Mouse (Mus musculus) testis, adult 10 weeks (tissue): Measurements from ENCODE around the gene Ankrd52. TPM values are rescaled to one million over a fixed set of nuclear protein-coding genes. Genes with fewer than 3 reads are reported as not detected.

Source experiments
- polyA plus RNA-seq: library from polyadenylated mRNA; stranded (reverse); fragments of 350-450 nt; fragmentation: Illumina TruSeq; extraction: RNeasy Lipid Tissue Mini Kit (QIAGEN cat#74804); gene quantifications from one replicate; pipeline ENCODE4 v1.2.3, GENCODE M21; 2014; ENCODE audit warnings: low read depth, low replicate concordance

Gene Ankrd52
- 2.2 TPM for polyA plus RNA-seq

GRCm38 (mm10) chr10:128376455-128377211 is at the start of gene Ankrd52:
Ankrd52 (plus strand) TSS chr10:128377115.

GRCm38 (mm10) chr10:128337306-128338181 is 39.4 kb upstream of the Ankrd52 start, which contains the start of gene Cs:
Cs (plus strand) TSS chr10:128337734.

GRCm38 (mm10) chr10:128368402-128369217 is 8.3 kb upstream of the Ankrd52 start, which contains the start of gene Coq10a:
Coq10a (minus strand) TSS chr10:128368997.

DNA sequence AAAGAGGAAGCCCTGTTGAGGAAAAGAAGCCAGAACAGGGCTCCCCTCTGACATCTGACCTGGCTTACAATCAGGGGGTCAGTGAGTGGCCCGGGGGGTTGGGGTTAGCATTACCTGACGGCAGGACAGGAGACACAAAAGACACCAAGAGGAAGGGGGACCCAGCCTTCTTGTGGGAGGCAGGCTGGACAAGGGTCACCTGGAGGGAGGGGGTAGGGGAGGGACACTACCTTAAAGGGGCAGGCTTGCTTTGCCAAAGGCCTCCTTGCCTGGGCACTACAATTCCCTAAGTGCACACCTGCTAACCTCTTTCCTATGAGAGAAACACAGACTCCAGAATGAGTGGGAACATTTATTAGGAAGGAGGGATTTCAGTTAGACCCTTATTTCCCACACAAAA is 24.1 kb downstream of the Ankrd52 start, which contains the start of gene Slc39a5:
Slc39a5 (minus strand) TSS at position 174 of the 400 bp plus-strand sequence.

DNA sequence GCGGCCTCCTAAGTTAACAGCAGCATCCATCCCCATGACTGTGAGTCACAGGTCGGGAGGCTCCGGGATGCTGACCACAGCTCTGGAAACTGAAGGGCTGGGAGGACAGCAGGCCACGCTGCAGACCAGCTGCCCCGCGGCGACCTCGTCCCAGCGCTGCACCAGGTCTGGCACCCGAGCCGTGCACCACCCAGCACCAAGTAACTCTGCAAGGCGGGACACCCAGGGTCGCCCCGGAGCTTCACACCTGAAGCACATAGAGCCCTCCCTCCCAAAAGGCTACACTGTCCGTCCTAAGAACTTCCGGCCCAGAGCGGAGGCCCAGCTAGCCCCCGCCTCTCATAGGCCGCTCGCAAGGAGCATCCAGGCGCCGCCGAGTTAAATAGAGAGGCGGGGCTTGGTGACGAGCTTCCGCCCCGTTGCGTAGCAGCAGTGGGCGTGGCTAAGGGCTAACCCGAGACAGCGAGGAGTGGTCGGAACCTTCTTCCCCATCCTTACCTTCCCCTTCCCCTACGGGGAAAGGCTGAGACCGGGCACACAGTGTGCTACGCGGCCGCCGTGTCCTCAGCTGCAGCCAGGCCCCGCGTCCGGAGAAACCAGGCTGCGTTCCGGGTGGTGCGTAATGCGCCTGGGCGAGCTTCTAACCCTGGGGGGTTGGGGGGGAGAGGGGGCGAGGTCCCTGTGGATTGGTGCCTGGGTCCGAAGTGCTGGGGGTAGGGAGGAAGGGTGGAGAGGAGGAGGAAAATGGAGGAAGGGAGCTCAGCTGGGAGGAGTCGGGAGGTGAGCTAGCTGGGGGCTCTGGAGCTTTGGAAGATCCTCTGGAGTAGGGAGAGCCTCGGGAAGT is 34.5 kb downstream of the Ankrd52 start, which contains the start of the genes Nabp2 and Rnf41:
Nabp2 (minus strand) TSS at position 282 of the 844 bp plus-strand sequence.
Rnf41 (plus strand) TSS at position 447 of the 844 bp plus-strand sequence.

Other genes with a start within 250 kb of the Ankrd52 start
- gene Rbms2, start 196.8 kb upstream of the Ankrd52 start, polyA plus RNA-seq = 5.9 TPM
- gene Gls2, start 182.7 kb upstream of the Ankrd52 start, polyA plus RNA-seq = 0.53 TPM
- 3.3 TPM for gene Spryd4, start 165.3 kb upstream of the Ankrd52 start, polyA plus RNA-seq
- gene Mip, start 151.3 kb upstream of the Ankrd52 start, polyA plus RNA-seq = not detected
- 2.2 TPM for gene Timeless, start 145.1 kb upstream of the Ankrd52 start, polyA plus RNA-seq
- gene Apon, start 123.0 kb upstream of the Ankrd52 start, polyA plus RNA-seq = not detected
- 0.34 TPM for gene Apof, start 108.4 kb upstream of the Ankrd52 start, polyA plus RNA-seq
- 1.8 TPM for gene Stat2, start 106.6 kb upstream of the Ankrd52 start, polyA plus RNA-seq
- 0.36 TPM for gene Il23a, start 78.4 kb upstream of the Ankrd52 start, polyA plus RNA-seq
- gene Pan2, start 73.8 kb upstream of the Ankrd52 start, polyA plus RNA-seq = 10.8 TPM
- 7.6 TPM for gene Cnpy2, start 54.7 kb upstream of the Ankrd52 start, polyA plus RNA-seq
- 25.2 TPM for gene Cs, start 39.4 kb upstream of the Ankrd52 start, polyA plus RNA-seq
- gene Coq10a, start 8.1 kb upstream of the Ankrd52 start, polyA plus RNA-seq = 4.6 TPM
- gene Slc39a5, start 24.1 kb downstream of the Ankrd52 start, polyA plus RNA-seq = not detected
- 9.7 TPM for gene Nabp2, start 34.4 kb downstream of the Ankrd52 start, polyA plus RNA-seq
- gene Rnf41, start 34.5 kb downstream of the Ankrd52 start, polyA plus RNA-seq = 9.4 TPM
- gene Smarcc2, start 82.1 kb downstream of the Ankrd52 start, polyA plus RNA-seq = 96.4 TPM
- gene Myl6, start 117.0 kb downstream of the Ankrd52 start, polyA plus RNA-seq = 20.5 TPM
- 0.71 TPM for gene Myl6b, start 121.6 kb downstream of the Ankrd52 start, polyA plus RNA-seq
- 0.36 TPM for gene Esyt1, start 148.8 kb downstream of the Ankrd52 start, polyA plus RNA-seq
- 3.2 TPM for gene Zc3h10, start 170.7 kb downstream of the Ankrd52 start, polyA plus RNA-seq
- gene Rpl41, start 172.2 kb downstream of the Ankrd52 start, polyA plus RNA-seq = 21.9 TPM
- gene Pa2g4, start 188.9 kb downstream of the Ankrd52 start, polyA plus RNA-seq = 83.5 TPM
- 0.55 TPM for gene Erbb3, start 212.5 kb downstream of the Ankrd52 start, polyA plus RNA-seq
- gene Rps26, start 249.6 kb downstream of the Ankrd52 start, polyA plus RNA-seq = 5.4 TPM